Mouse (Mus musculus): ENCODE data around the gene Tshz2.
"Not testable (repeated sequence)": the region's sequence is repeated elsewhere in the genome, so short reads cannot be mapped to it uniquely, and the experiment has no call there.

Gene Tshz2

DNA sequence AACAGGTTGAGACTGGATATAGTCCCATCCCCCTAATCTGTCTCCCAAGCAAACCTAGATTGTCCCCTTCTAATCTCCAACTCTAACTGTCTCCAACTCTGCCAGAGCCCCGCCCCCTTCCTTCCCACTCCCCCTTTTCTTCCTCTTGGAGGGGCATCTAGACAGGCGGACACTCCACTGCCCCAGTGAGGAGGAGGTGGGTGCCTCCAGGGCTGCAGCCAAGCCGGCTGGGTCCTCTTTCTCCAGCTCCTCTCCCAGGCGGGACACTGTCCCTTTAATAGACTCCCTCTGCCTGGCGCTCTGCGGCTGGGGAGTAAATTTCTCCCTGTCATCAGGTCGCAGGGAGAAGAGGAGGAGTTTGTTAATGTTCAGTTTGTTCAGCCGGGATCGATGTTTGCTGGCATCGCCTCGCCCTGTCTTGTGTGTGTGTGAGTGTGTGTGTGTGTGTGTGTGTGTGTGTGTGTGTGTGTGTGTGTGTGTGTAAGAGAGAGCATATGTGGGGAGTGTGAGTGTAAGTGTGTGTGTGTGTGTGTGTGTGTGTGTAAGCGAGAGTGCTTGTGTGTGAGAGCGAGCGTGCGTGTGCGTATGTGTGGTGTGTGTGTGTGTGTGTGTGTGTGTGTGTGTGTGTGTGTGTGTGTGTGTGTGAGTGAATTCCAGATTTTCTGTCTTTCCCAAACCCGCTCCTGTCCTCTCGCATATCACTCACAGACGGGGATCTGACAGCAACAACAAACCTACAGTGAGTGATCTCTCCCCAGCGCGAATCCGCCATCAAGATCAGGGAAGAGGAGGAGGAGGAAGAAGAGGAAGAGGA lies at the start of gene Tshz2:
Gene Tshz2 (plus strand): TSS at position 676 of the 814 bp plus-strand sequence.
- no peak for DNase-seq (ENCODE audit: low read depth in 1 of 2, low spot score in 2 of 2)

DNA sequence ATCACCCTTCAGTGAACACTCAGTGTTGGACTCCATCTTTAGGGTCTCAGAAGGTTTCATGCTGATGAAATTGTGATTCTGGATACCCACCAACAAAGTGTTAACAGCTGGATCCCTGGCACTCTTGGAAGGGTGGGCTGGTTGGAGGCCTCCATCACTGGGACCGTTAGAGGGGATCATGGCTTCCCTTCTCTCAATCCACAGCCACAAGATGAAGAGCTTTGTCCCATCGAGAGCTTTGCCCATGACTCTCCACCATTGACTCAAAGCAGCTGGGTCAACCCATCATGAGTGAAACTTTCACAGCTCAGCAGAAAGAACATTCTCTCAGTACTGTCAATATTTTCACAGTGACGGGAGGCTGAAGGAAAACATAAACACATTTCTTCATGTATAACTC lies 49.3 kb upstream of the Tshz2 start:
- DNase-seq (ENCODE audit: low read depth in 1 of 2, low spot score in 2 of 2), result no peak

GRCm38 (mm10) chr2:169584745-169585456 lies 47.9 kb upstream of the Tshz2 start:
- no peak for DNase-seq (ENCODE audit: low read depth in 1 of 2, low spot score in 2 of 2)

DNA sequence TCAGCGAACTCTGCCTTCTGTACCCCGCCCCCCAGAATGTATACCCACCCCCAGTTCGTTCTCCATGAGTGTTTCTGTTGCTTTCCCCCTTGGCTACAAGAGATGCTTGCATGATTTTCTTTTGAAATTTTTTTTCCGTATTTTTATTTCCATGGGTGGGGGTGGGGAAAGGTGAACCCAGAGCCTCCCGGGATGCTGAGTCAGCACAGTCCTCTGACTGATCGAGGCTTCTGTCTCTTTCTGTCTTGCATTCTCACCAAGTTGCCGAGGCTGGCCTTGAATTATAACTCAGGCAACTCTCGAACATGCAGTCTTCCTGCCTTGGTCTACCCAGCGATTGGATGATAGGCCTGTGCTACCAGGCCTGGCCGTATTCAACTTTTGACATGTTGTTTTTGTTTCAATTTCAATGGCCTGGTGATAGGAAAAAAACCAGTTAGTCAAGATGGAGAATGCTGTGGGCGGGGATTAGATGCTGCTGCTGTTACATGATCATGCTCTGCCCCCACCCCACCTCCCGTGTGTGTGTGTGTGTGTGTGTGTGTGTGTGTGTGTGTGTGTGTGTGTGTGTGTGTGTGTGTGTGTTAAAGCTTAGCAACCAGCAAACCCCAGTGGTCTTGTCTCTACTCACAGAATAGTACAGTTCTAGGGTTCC lies 47.1 kb upstream of the Tshz2 start:
- no peak for DNase-seq (ENCODE audit: low read depth in 1 of 2, low spot score in 2 of 2)

DNA sequence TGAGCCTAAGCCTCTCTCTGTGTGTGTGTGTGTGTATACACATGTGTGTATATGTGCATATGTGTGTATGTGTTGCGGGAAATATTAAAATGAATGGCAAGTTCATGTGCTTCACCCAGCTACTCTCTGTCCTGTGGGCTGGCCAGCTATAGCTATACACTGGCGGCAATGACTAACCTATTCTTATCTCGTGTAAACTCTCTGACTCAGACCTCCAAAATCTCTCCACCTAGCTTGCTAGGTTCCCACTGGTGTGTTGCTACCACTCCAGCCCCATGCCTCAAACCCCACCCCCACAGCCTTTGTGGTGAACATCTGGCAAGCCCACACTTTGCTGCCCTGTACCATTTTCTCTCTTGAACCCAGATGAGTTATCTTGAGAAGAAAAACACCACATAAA lies 46.1 kb upstream of the Tshz2 start:
- DNase-seq (ENCODE audit: low read depth in 1 of 2, low spot score in 2 of 2), result no peak

DNA sequence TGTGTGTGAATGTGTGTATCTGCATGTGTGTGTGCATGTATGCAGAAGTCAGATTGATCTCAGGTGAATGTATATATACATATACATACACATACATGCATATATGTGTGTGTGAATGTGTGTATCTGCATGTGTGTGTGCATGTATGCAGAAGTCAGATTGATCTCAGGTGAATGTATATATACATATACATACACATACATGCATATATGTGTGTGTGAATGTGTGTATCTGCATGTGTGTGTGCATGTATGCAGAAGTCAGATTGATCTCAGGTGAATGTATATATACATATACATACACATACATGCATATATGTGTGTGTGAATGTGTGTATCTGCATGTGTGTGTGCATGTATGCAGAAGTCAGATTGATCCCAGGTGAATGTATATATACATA lies 45.2 kb upstream of the Tshz2 start, which contains the start of gene Gm11011:
Gene Gm11011 (minus strand): TSS at position 101 of the 400 bp plus-strand sequence.
- DNase-seq (ENCODE audit: low read depth in 1 of 2, low spot score in 2 of 2), result not testable (repeated sequence)

GRCm38 (mm10) chr2:169589697-169590096 lies 43.1 kb upstream of the Tshz2 start:
- no peak for DNase-seq (ENCODE audit: low read depth in 1 of 2, low spot score in 2 of 2)

GRCm38 (mm10) chr2:169590412-169590811 lies 42.4 kb upstream of the Tshz2 start:
- no peak for DNase-seq (ENCODE audit: low read depth in 1 of 2, low spot score in 2 of 2)

- no peak for DNase-seq (ENCODE audit: low read depth in 1 of 2, low spot score in 2 of 2)
These were observed 39.1 kb upstream of the Tshz2 start for GRCm38 (mm10) chr2:169593742-169594141.

DNA sequence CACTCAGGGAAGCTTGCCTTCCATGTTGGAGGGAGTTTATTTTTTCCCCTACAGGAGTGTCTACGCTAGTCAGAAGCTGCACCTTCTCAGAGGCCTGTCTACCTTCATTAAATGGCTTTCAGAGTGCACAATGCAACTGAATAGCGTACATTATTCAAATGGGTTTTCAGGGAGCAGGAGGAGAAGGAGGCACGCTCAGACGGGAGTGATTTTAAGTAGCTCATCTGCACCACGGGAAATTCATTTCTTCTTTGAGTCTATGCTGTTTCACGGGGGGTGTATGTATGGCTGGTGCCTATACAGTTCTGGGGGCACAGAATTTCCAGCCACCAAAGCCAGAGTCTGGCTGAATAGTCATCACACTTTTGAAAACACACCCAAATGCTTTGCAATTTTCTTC lies 35.5 kb upstream of the Tshz2 start:
- no peak for DNase-seq (ENCODE audit: low read depth in 1 of 2, low spot score in 2 of 2)

GRCm38 (mm10) chr2:169597971-169598370 lies 34.8 kb upstream of the Tshz2 start:
- DNase-seq (ENCODE audit: low read depth in 1 of 2, low spot score in 2 of 2), result no peak

DNA sequence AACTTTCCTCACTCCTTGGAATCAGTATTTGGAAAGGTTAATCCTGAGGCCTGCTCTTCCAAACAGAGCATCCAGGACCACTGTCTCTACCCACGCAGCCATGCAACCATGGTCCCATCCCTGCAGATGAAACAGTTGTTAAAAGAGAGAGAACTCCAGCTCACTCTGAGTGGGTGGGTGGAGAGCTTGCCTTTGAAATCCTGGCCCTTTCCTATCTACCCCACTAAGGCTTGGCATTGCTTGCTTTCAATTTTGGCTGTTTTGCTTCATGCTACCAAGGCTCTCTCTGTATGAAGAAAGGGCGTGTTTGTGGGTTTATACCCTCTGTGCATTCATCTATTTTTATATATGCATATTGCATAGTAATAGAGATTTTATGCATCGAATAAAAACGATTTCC lies 33.2 kb upstream of the Tshz2 start:
- no peak for DNase-seq (ENCODE audit: low read depth in 1 of 2, low spot score in 2 of 2)

GRCm38 (mm10) chr2:169600163-169600562 lies 32.6 kb upstream of the Tshz2 start:
- no peak for DNase-seq (ENCODE audit: low read depth in 1 of 2, low spot score in 2 of 2)

GRCm38 (mm10) chr2:169606901-169607678 lies 25.7 kb upstream of the Tshz2 start:
- no peak for DNase-seq (ENCODE audit: low read depth in 1 of 2, low spot score in 2 of 2)

DNA sequence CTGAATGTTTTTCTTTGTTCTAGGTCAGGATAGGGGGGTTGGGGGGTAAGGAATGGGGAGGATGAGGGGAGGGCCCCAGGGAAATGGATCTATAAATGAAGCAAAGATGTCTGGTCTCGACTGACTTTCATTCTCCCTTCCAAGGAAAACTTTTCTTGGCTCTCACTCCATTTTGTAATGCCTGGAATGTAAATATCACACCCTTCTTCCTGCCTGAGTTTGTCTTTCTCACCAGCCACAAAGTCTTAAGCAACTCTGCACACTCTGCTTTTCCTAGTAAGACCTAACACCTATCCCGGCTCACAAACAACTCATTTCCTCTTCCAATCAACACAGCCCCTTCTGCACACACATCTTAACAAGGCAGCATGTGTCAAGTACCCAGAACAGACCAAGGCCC lies 25.0 kb upstream of the Tshz2 start:
- no peak for DNase-seq (ENCODE audit: low read depth in 1 of 2, low spot score in 2 of 2)

GRCm38 (mm10) chr2:169609956-169610355 lies 22.9 kb upstream of the Tshz2 start:
- DNase-seq (ENCODE audit: low read depth in 1 of 2, low spot score in 2 of 2), result no peak

DNA sequence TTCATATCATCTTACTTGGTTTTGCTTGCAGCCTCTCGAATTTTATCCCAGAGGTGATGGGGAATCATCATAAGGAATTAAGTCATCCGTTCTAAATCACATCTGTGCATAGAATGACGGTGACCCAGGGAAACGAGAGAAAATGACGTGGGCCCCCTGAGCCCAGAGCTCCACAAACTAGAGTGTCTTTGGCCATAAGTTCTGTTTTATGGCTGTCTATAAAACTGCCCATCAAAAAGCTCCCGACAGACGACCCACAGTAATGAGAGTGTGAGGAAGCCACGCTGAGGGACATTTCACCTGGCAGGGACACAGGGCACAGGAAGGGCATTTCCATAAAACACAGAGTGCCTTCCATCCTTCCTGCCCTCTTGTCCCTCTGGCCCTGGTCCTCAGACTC lies 21.9 kb upstream of the Tshz2 start:
- DNase-seq (ENCODE audit: low read depth in 1 of 2, low spot score in 2 of 2), result no peak

GRCm38 (mm10) chr2:169611557-169611956 lies 21.3 kb upstream of the Tshz2 start:
- no peak for DNase-seq (ENCODE audit: low read depth in 1 of 2, low spot score in 2 of 2)

DNA sequence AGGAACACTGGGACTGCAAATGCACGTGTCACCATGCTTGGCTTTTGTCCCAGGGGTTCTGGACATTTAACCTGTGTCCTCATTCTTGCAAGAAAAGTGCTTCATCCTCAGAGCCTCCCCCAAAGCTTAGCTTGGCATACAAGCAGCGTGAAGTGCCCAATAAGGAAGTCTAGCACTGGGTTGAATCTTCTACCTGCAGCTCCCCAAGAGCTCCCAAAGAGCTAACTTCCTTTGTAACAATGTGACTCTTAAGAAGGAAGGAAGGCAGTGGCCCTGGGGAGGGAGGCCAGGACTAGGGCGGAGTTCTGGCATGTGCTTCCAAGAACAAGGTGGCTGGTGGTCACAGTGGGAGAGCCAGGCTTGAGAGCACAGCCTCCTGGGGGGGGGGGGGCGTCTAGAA lies 18.1 kb upstream of the Tshz2 start:
- DNase-seq (ENCODE audit: low read depth in 1 of 2, low spot score in 2 of 2), result no peak

- no peak for DNase-seq (ENCODE audit: low read depth in 1 of 2, low spot score in 2 of 2)
These were observed 16.8 kb upstream of the Tshz2 start for GRCm38 (mm10) chr2:169615998-169616397.

DNA sequence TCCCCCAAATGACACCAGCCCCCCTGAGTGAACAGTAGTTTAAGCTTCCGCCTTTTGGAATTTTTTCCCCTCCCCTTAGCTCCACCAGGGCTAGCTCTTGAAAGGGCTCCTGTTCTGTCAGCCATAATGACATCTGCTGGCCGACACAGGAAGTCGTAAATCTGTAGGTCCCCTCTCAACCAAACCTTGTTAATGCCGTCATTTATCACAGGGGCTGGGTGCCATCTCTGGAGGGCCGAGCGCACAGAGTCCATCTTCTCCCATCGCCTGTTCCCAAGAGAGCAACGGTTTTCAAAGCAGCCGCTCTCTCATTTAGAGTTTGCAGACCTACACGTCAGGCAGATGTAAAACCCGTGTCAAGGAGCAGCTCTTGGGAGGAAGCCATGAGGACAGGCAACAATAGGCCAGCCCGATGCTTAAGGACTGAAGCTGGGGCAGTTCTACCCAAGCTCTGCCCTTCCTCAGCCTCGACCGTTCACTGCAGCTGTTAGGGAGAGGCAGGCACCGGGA lies 11.6 kb upstream of the Tshz2 start:
- DNase-seq (ENCODE audit: low read depth in 1 of 2, low spot score in 2 of 2), result no peak

All from monocyte, adult 2 months (primary cell).